Mouse (Mus musculus): ENCODE measurements around the gene S100a5. TPM values are rescaled to one million over a fixed set of nuclear protein-coding genes. Genes with fewer than 3 reads are reported as not detected.

The S100a5 gene
- polyA plus RNA-seq, 1 experiment from 2014 or later = not detected

GRCm38 (mm10) chr3:90601486-90602110 lies 6.7 kb upstream of the S100a5 start, which contains the start of gene Gm42674:
Gene Gm42674 (plus strand): TSS chr3:90601904.
- ATAC-seq (replicated peaks; ENCODE audit: insufficient number of reproducible peaks, low FRiP score, low TSS enrichment, low read depth) = no peak
- Histone ChIP-seq H3K9ac (replicated peaks; ENCODE audit: low read length) (no peak within 1 kb of the TSS), H3K4me1 (ENCODE audit: control insufficient read depth, insufficient read depth, low read length) (no peaks in the 10 kb centered on the region; the same call in 1 of the 2 replicates), H3K27me3 (ENCODE audit: control insufficient read depth, insufficient read depth, low read length) (no peaks in the 10 kb centered on the region), H3K9me3 (replicated peaks; ENCODE audit: control insufficient read depth, low read length) (no peaks in the 10 kb centered on the region), H3K4me2 (ENCODE audit: low read depth, low read length) (no peak within 1 kb of the TSS), H3K4me3 (ENCODE audit: low read depth, low read length) (no peak within 1 kb of the TSS), H3K36me3 (replicated peaks; ENCODE audit: control insufficient read depth, insufficient read depth, low read depth, low read length) (no peaks in the 10 kb centered on the region), H3K27ac (replicated peaks; ENCODE audit: low read depth, low read length) (no peak within 1 kb of the TSS)
- WGBS = 84% methylated on average over 11 of the region's 11 CpGs
- no peak for DNase-seq (ENCODE audit: low spot score)

- no peak within 1 kb of the TSS for H3K4me3 ChIP-seq (ENCODE audit: low read depth, low read length)
- no peaks in the 10 kb centered on the region for H3K9me3 ChIP-seq (replicated peaks; ENCODE audit: control insufficient read depth, low read length)
- no peaks in the 10 kb centered on the region for H3K36me3 ChIP-seq (replicated peaks; ENCODE audit: control insufficient read depth, insufficient read depth, low read depth, low read length)
- ATAC-seq (replicated peaks; ENCODE audit: insufficient number of reproducible peaks, low FRiP score, low TSS enrichment, low read depth) (0 out of 2 replicates have a peak, but pooled peaks have one; percentile 47), DNase-seq (ENCODE audit: low spot score) (peak; percentile 68)
- no peak within 1 kb of the TSS for H3K4me2 ChIP-seq (ENCODE audit: low read depth, low read length)
- no peaks in the 10 kb centered on the region for H3K27me3 ChIP-seq (ENCODE audit: control insufficient read depth, insufficient read depth, low read length)
- H3K9ac ChIP-seq (replicated peaks; ENCODE audit: low read length) = no peak within 1 kb of the TSS
- H3K27ac ChIP-seq (replicated peaks; ENCODE audit: low read depth, low read length) = peak within 1 kb of the TSS; percentile 56
- WGBS = 44% methylated on average over 3 of the region's 3 CpGs
- no peaks in the 10 kb centered on the region; the same call in 1 of the 2 replicates for H3K4me1 ChIP-seq (ENCODE audit: control insufficient read depth, insufficient read depth, low read length)
These were observed 4.7 kb upstream of the S100a5 start, which contains the start of gene S100a4 for GRCm38 (mm10) chr3:90603623-90604022. Gene S100a4 (plus strand): TSS chr3:90603771.

- Histone ChIP-seq H3K4me2 (ENCODE audit: low read depth, low read length) (no peak overlapping the region), H3K4me1 (ENCODE audit: control insufficient read depth, insufficient read depth, low read length) (no peaks in the 10 kb centered on the region; the same call in 1 of the 2 replicates), H3K27ac (replicated peaks; ENCODE audit: low read depth, low read length) (peak overlapping the region; percentile 56; the same call in 1 of the 2 replicates), H3K27me3 (ENCODE audit: control insufficient read depth, insufficient read depth, low read length) (no peaks in the 10 kb centered on the region), H3K36me3 (replicated peaks; ENCODE audit: control insufficient read depth, insufficient read depth, low read depth, low read length) (no peaks in the 10 kb centered on the region), H3K9ac (replicated peaks; ENCODE audit: low read length) (no peak overlapping the region), H3K9me3 (replicated peaks; ENCODE audit: control insufficient read depth, low read length) (no peaks in the 10 kb centered on the region), H3K4me3 (ENCODE audit: low read depth, low read length) (no peak overlapping the region)
- DNase-seq (ENCODE audit: low spot score) (peak; percentile 42), ATAC-seq (replicated peaks; ENCODE audit: insufficient number of reproducible peaks, low FRiP score, low TSS enrichment, low read depth) (no peak)
- WGBS = 59% methylated on average over 4 of the region's 4 CpGs
These were observed 3.9 kb upstream of the S100a5 start for GRCm38 (mm10) chr3:90604416-90604815.

- H3K4me2 ChIP-seq (ENCODE audit: low read depth, low read length) = no peak overlapping the region
- no peak overlapping the region for H3K4me3 ChIP-seq (ENCODE audit: low read depth, low read length)
- H3K27me3 ChIP-seq (ENCODE audit: control insufficient read depth, insufficient read depth, low read length) = no peaks in the 10 kb centered on the region
- no peak for ATAC-seq (replicated peaks; ENCODE audit: insufficient number of reproducible peaks, low FRiP score, low TSS enrichment, low read depth)
- H3K4me1 ChIP-seq (ENCODE audit: control insufficient read depth, insufficient read depth, low read length) = no peaks in the 10 kb centered on the region; the same call in 1 of the 2 replicates
- H3K9ac ChIP-seq (replicated peaks; ENCODE audit: low read length) = no peak overlapping the region
- no peak for DNase-seq (ENCODE audit: low spot score)
- H3K36me3 ChIP-seq (replicated peaks; ENCODE audit: control insufficient read depth, insufficient read depth, low read depth, low read length) = no peaks in the 10 kb centered on the region
- 80% methylated on average over 3 of the region's 3 CpGs for WGBS
- no peak overlapping the region; the same call in 1 of the 2 replicates for H3K27ac ChIP-seq (replicated peaks; ENCODE audit: low read depth, low read length)
- no peaks in the 10 kb centered on the region for H3K9me3 ChIP-seq (replicated peaks; ENCODE audit: control insufficient read depth, low read length)
These were observed 3.3 kb upstream of the S100a5 start for GRCm38 (mm10) chr3:90605049-90605448.

- WGBS = 72% methylated on average over 2 of the region's 2 CpGs
These were observed 2.6 kb upstream of the S100a5 start for GRCm38 (mm10) chr3:90605736-90606135.

GRCm38 (mm10) chr3:90606185-90606584 lies 2.1 kb upstream of the S100a5 start:
- 55% methylated on average over 6 of the region's 6 CpGs for WGBS
- no peaks in the 10 kb centered on the region for H3K27me3 ChIP-seq (ENCODE audit: control insufficient read depth, insufficient read depth, low read length)

More at GRCm38 (mm10) chr3:90605736-90606135, 2.6 kb upstream of the S100a5 start:
- H3K27me3 ChIP-seq (ENCODE audit: control insufficient read depth, insufficient read depth, low read length) = no peaks in the 10 kb centered on the region
- no peak for DNase-seq (ENCODE audit: low spot score)
- H3K9me3 ChIP-seq (replicated peaks; ENCODE audit: control insufficient read depth, low read length) = no peaks in the 10 kb centered on the region
- no peak overlapping the region for H3K4me2 ChIP-seq (ENCODE audit: low read depth, low read length)
- no peak overlapping the region for H3K4me3 ChIP-seq (ENCODE audit: low read depth, low read length)
- peak overlapping the region; percentile 69 for H3K27ac ChIP-seq (replicated peaks; ENCODE audit: low read depth, low read length)
- ATAC-seq (replicated peaks; ENCODE audit: insufficient number of reproducible peaks, low FRiP score, low TSS enrichment, low read depth) = no peak
- no peaks in the 10 kb centered on the region; the same call in 1 of the 2 replicates for H3K4me1 ChIP-seq (ENCODE audit: control insufficient read depth, insufficient read depth, low read length)
- H3K36me3 ChIP-seq (replicated peaks; ENCODE audit: control insufficient read depth, insufficient read depth, low read depth, low read length) = no peaks in the 10 kb centered on the region
- H3K9ac ChIP-seq (replicated peaks; ENCODE audit: low read length) = no peak overlapping the region

GRCm38 (mm10) chr3:90607361-90607760 lies 962 bp upstream of the S100a5 start:
- H3K9ac ChIP-seq (replicated peaks; ENCODE audit: low read length) = no peak overlapping the region
- H3K36me3 ChIP-seq (replicated peaks; ENCODE audit: control insufficient read depth, insufficient read depth, low read depth, low read length) = no peaks in the 10 kb centered on the region
- DNase-seq (ENCODE audit: low spot score) (no peak), ATAC-seq (replicated peaks; ENCODE audit: insufficient number of reproducible peaks, low FRiP score, low TSS enrichment, low read depth) (no peak)
- H3K4me1 ChIP-seq (ENCODE audit: control insufficient read depth, insufficient read depth, low read length) = no peaks in the 10 kb centered on the region; the same call in 1 of the 2 replicates
- no peaks in the 10 kb centered on the region for H3K27me3 ChIP-seq (ENCODE audit: control insufficient read depth, insufficient read depth, low read length)
- no peaks in the 10 kb centered on the region for H3K9me3 ChIP-seq (replicated peaks; ENCODE audit: control insufficient read depth, low read length)
- no peak overlapping the region for H3K4me2 ChIP-seq (ENCODE audit: low read depth, low read length)
- WGBS = 85% methylated on average over 3 of the region's 3 CpGs
- H3K4me3 ChIP-seq (ENCODE audit: low read depth, low read length) = no peak overlapping the region
- no peak overlapping the region for H3K27ac ChIP-seq (replicated peaks; ENCODE audit: low read depth, low read length)

More at GRCm38 (mm10) chr3:90606185-90606584, 2.1 kb upstream of the S100a5 start:
- ATAC-seq (replicated peaks; ENCODE audit: insufficient number of reproducible peaks, low FRiP score, low TSS enrichment, low read depth) (peak; percentile 41), DNase-seq (ENCODE audit: low spot score) (peak; percentile 88)
- Histone ChIP-seq H3K4me3 (ENCODE audit: low read depth, low read length) (no peak overlapping the region), H3K4me2 (ENCODE audit: low read depth, low read length) (no peak overlapping the region), H3K9me3 (replicated peaks; ENCODE audit: control insufficient read depth, low read length) (no peaks in the 10 kb centered on the region), H3K9ac (replicated peaks; ENCODE audit: low read length) (no peak overlapping the region), H3K4me1 (ENCODE audit: control insufficient read depth, insufficient read depth, low read length) (no peaks in the 10 kb centered on the region; the same call in 1 of the 2 replicates), H3K27ac (replicated peaks; ENCODE audit: low read depth, low read length) (peak overlapping the region; percentile 69; the same call in 1 of the 2 replicates), H3K36me3 (replicated peaks; ENCODE audit: control insufficient read depth, insufficient read depth, low read depth, low read length) (no peaks in the 10 kb centered on the region)

- no peaks in the 10 kb centered on the region; the same call in 1 of the 2 replicates for H3K4me1 ChIP-seq (ENCODE audit: control insufficient read depth, insufficient read depth, low read length)
- no peak overlapping the region for H3K27ac ChIP-seq (replicated peaks; ENCODE audit: low read depth, low read length)
- no peaks in the 10 kb centered on the region for H3K36me3 ChIP-seq (replicated peaks; ENCODE audit: control insufficient read depth, insufficient read depth, low read depth, low read length)
- no peak overlapping the region for H3K4me2 ChIP-seq (ENCODE audit: low read depth, low read length)
- no peak overlapping the region for H3K4me3 ChIP-seq (ENCODE audit: low read depth, low read length)
- H3K9ac ChIP-seq (replicated peaks; ENCODE audit: low read length) = no peak overlapping the region
- ATAC-seq (replicated peaks; ENCODE audit: insufficient number of reproducible peaks, low FRiP score, low TSS enrichment, low read depth) (no peak), DNase-seq (ENCODE audit: low spot score) (no peak)
- no peaks in the 10 kb centered on the region for H3K9me3 ChIP-seq (replicated peaks; ENCODE audit: control insufficient read depth, low read length)
- no peaks in the 10 kb centered on the region for H3K27me3 ChIP-seq (ENCODE audit: control insufficient read depth, insufficient read depth, low read length)
These were observed 779 bp downstream of the S100a5 start for GRCm38 (mm10) chr3:90609102-90609501.
